Mouse (Mus musculus) spleen, postnatal 0 days (tissue): ENCODE measurements around the gene Dusp7. TPM values are rescaled to one million over a fixed set of nuclear protein-coding genes. Genes with fewer than 3 reads are reported as not detected.

Experiments used
- polyA plus RNA-seq: library from polyadenylated mRNA; unstranded; fragments of >200 nt; fragmentation: Nextera tagmentation; extraction: Ambion mirVana; gene quantifications from 2 replicates; pipeline ENCODE4 v1.2.1, GENCODE M21; 2015

Dusp7 gene
- 9.0 and 11.9 TPM in 2 replicates for polyA plus RNA-seq

GRCm38 (mm10) chr9:106368112-106368717, at the start of gene Dusp7:
Gene Dusp7 (plus strand): TSS chr9:106368632.

Other genes starting within 250 kb of the Dusp7 start
- 0.93 and 1.1 TPM in 2 replicates for gene Glyctk, start 210.5 kb upstream of the Dusp7 start, polyA plus RNA-seq
- gene Wdr82, start 197.7 kb upstream of the Dusp7 start, polyA plus RNA-seq: 10.7 and 11.4 TPM in 2 replicates
- gene Ppm1m, start 168.9 kb upstream of the Dusp7 start, polyA plus RNA-seq: 23.2 and 34.1 TPM in 2 replicates
- 41.6 and 51.7 TPM in 2 replicates for gene Twf2, start 165.5 kb upstream of the Dusp7 start, polyA plus RNA-seq
- 0.29 and 0.41 TPM in 2 replicates for gene Tlr9, start 146.0 kb upstream of the Dusp7 start, polyA plus RNA-seq
- gene Alas1, start 120.0 kb upstream of the Dusp7 start, polyA plus RNA-seq: 64.1 and 89.0 TPM in 2 replicates
- gene Poc1a, start 87.6 kb upstream of the Dusp7 start, polyA plus RNA-seq: 29.8 TPM in 2 replicates
- 805 and 852 TPM in 2 replicates for gene Rpl29, start 60.8 kb downstream of the Dusp7 start, polyA plus RNA-seq
- 10.7 and 12.2 TPM in 2 replicates for gene Acy1, start 69.7 kb downstream of the Dusp7 start, polyA plus RNA-seq
- 2.9 and 4.4 TPM in 2 replicates for gene Abhd14b, start 78.8 kb downstream of the Dusp7 start, polyA plus RNA-seq
- 17.5 and 19.9 TPM in 2 replicates for gene Abhd14a, start 79.0 kb downstream of the Dusp7 start, polyA plus RNA-seq
- gene Pcbp4, start 84.7 kb downstream of the Dusp7 start, polyA plus RNA-seq: 3.9 and 7.1 TPM in 2 replicates
- gene Gpr62, start 97.3 kb downstream of the Dusp7 start, polyA plus RNA-seq: 0.17 TPM in 1 of 2 replicates, not detected in the other
- gene Rrp9, start 107.3 kb downstream of the Dusp7 start, polyA plus RNA-seq: 29.7 and 32.9 TPM in 2 replicates
- 3.2 and 4.3 TPM in 2 replicates for gene Parp3, start 108.3 kb downstream of the Dusp7 start, polyA plus RNA-seq
- gene Iqcf1, start 131.3 kb downstream of the Dusp7 start, polyA plus RNA-seq: not detected in 2 replicates
- gene Iqcf5, start 145.9 kb downstream of the Dusp7 start, polyA plus RNA-seq: not detected in 2 replicates
- gene Iqcf3, start 193.0 kb downstream of the Dusp7 start, polyA plus RNA-seq: not detected in 2 replicates
- gene Iqcf4, start 202.4 kb downstream of the Dusp7 start, polyA plus RNA-seq: not detected in 2 replicates